Mouse (Mus musculus) layer of hippocampus, adult 18-20 months (tissue): Measurements from ENCODE around the gene Brwd3. TPM values are rescaled to one million over a fixed set of nuclear protein-coding genes. Genes with fewer than 3 reads are reported as not detected.
A peak's percentile ranks its signal among the peaks of the same experiment; 100 is the strongest.

Experiments used
- DNase-seq, 2 experiments: peaks; one replicate each; pipeline ENCODE4 v3.0.0; 2022; ENCODE audit warnings: low spot score in 2 of 2
- long read RNA-seq: library from polyadenylated mRNA; stranded (forward); transcript quantifications from one replicate; pipeline ENCODE4 v2.0.0, GENCODE M21; 2021
- total RNA-seq, 2 experiments: library from RNA; stranded (reverse); gene quantifications; 2 replicates each; pipeline ENCODE4 v1.2.3; 2021

Gene Brwd3
- 10 to 100 TPM; 11.1 to 12.9 TPM for total RNA-seq
- long read RNA-seq, partial matches to known transcripts = 1 of 1 reads
- long read RNA-seq, other reads (novel, unspliced or antisense) = 0 of 1 reads

DNA sequence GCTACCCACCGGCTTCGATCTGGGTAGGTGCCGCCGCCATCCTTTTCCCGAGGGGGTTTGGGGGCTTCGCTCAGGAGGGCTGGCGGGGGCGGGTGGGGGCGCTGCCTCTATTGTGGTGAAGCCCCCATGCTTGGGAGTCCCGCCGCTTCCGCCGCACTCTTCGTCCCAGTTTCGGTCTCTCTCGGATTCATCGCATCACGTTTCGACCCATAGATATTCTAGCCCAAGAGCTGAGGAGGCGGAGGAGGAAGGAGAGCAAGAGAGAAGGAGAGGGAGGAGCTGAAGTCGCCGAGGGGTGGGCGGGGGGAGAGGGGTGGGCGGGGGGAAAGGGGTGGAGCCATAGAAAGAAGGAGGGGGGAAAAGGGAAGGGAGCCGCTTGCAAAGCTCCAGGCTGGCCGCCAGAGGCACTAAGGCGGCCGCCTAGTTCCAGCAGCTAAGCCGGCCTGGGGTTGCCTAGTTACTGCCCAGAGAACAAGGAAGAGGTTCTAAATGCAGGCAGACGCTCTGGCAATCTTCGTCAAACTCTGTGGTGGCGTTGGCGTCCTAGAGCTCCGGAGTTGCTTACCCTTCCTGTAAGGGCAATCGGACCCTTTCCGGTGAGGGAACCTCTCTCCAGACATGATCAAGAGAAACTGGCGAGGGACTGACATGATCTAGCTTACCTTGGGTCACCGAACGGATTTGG is at the start of gene Brwd3:
Brwd3 (minus strand) TSS at position 283 of the 685 bp plus-strand sequence.
- peak; percentile 83 to 89 for DNase-seq

GRCm38 (mm10) chrX:108862632-108863031 is 28.5 kb upstream of the Brwd3 start:
- peak in 1 of 2 experiments; percentile 2 for DNase-seq

GRCm38 (mm10) chrX:108842705-108843104 is 8.5 kb upstream of the Brwd3 start:
- DNase-seq = no peak

- DNase-seq = no peak
Measured at GRCm38 (mm10) chrX:108836416-108836815, 2.2 kb upstream of the Brwd3 start.

DNA sequence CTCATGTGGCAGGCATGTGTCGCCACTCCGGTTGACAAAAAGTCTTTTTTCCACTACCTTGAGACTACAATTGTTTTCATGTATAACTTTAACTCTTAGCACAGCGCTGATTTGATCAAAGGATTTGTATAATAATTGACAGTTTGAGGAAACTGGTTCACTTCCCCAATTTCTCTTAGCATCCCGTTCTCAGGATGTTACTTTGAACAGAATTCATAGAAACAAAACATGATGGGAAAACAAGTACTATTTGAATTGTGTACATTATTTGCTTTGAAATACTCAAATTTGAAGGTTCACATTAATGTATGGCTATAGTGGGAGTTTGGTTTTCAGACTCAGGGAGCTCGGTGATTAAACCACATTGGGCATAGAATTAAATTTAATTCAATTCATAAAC is 1.1 kb upstream of the Brwd3 start:
- DNase-seq = no peak

DNA sequence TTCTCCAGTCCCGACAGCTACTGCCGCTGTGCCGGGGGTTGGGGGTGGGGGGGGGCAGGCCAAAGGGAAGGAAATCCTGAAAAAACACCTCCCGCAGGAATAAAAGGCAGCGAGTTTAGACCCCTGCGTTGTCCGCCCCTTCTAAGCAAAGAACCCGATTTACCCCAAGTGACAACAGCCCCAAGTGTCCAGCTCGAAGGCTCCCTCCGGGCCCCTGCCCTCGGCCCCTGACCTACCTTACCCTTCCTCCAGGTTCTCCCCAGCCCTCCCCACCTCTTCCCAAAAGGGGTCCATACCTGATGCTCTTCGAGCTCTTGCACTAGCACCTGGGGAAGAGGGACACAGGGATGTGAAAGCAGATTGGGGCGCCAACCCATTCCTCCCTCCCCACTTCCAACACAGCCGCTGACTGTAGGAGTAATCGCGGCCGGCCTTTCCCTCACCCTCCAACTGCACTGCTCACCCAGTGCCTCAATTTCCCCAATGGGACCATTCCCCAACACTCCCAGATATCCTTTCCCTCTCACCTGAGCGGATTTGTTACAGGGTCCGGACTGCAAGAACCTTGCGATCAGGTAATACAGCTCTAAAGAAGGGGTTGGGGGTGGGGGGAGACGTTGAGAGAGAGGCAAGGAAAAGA is 671 bp downstream of the Brwd3 start:
- DNase-seq = peak in 1 of 2 experiments; percentile 18

- DNase-seq = peak; percentile 57 to 91
Measured at GRCm38 (mm10) chrX:108832674-108833189, 1.4 kb downstream of the Brwd3 start.

DNA sequence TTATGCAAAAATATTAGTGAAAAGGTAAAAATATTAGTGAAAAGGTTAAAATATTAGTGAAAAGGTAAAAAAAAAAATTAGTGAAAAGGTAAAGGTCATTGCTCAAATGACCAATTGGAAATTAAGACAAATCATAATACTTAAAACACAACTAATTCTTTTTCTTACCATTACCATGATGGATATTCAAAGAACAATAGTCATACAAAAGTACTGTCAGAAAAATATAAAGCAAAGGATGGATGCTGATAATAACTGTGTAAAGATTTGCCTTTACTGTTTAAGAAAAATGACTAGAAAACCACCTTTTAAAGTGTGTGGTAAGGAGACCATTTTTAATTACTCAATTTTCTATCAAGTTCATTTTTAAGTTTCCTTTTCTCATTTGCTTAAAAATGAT is 2.9 kb downstream of the Brwd3 start:
- DNase-seq = no peak

DNA sequence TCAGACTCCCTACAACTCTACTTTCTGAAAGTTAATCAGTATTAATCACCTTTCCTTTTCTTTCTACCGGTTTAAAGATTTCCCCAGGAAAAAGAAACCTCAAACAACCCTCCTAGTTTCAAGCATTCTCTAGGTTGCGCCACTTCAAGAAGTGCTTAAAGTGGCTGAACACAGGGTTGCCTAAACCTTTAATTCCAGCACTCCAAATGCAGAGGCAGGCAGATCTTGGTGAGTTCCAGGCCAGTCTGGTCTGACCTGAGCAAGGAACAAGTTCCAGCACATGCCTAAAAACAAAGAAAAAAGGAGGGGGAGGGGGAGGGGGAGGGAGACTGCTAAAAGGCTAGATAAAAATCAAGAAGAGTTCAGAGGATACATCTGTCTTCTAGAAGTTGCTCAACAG is 6.1 kb downstream of the Brwd3 start:
- DNase-seq = no peak

GRCm38 (mm10) chrX:108797268-108797667 is 36.9 kb downstream of the Brwd3 start:
- DNase-seq = no peak

GRCm38 (mm10) chrX:108783724-108784123 is 50.4 kb downstream of the Brwd3 start:
- DNase-seq = no peak

DNA sequence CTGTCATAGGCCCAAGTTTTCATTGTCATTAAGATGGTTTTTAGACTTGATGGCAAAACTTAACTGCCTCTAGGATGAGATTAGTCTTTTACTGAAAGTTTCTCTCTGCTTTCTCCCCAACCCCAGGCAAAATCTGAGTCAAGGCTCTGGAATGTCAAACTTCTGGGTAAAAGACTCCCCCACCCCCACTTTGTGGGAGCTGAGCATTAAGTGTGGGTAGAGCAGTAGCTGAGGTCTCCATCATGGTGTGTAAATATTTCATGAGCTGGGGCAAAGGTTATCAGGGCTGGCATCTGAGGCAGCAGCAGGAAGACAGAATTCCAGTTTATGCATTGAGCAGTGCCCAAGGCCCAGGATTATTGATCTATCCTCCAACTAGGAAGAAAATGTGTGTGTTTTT is 102.4 kb downstream of the Brwd3 start:
- DNase-seq = no peak

- DNase-seq = no peak
Measured at GRCm38 (mm10) chrX:108729564-108729963, 104.6 kb downstream of the Brwd3 start.

DNA sequence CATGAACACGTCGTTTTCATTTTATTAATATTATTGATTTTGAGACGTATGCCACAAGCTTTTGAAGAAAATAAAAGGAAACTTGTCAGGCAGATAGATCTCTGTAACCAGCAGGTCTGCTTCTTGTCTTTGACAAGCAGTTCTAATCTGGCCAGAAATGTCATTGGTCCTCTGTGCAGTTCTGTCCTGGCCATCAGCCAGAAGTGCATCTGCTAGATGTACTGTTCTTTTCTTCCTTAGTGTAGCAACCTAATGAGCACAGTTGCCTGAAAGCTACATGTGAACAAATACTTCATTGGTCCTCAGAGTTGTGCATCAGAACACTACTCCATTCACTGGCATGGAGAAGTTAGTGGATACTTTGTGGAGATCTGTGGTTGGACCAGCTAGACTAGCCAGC is 105.1 kb downstream of the Brwd3 start:
- DNase-seq = peak in 1 of 2 experiments; percentile 10

GRCm38 (mm10) chrX:108728334-108728733 is 105.8 kb downstream of the Brwd3 start:
- no peak for DNase-seq

GRCm38 (mm10) chrX:108724241-108724640 is 109.9 kb downstream of the Brwd3 start:
- DNase-seq = no peak

DNA sequence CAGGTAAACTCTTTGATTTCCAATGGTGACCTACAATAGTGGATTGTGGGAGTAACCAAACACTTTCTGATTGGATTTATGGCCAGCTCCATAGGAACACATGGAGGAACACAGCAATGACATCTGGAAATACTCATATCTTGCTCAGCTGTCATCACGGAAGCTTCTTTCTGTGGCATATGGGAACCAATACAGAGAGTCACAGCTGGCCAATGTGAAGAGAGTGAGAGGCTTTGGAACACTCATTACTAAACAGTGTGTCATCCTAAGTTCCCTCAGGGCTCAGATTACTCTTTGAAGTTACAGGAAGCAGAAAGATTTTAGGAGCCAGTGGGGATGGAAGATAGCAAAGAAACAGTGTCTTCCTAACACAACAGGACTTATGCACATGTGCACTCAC is 111.7 kb downstream of the Brwd3 start:
- no peak for DNase-seq

DNA sequence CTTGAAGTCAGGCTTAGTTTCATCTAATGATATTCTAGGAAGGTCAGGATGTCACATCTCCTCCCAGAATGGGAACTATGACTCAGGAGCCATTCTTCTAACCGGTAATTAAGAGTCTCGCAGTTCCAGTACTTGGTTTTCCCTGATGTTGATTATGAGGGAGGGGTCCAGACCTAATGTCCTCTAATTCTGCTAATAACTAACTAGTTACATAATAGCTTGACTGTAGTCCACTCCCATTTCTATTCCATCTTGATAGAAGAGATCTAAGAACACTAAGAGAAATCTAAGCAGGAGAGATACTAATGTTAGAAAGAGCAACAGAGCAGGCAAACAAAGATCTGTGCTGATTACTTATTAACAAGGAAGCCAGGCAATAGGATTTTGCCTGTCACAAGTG is 129.9 kb downstream of the Brwd3 start:
- no peak for DNase-seq
